Mouse (Mus musculus) bone marrow, adult 2 months (tissue): ENCODE measurements around the gene Mfn2. TPM values are rescaled to one million over a fixed set of nuclear protein-coding genes. Genes with fewer than 3 reads are reported as not detected.

Experiments
- H3K27ac ChIP-seq: fragments of 200-500 bp; 2 replicates; pipeline ENCODE4 v1.5.1; 2012; ENCODE audit warnings: low read depth, mild to moderate bottlenecking, control low read depth, inconsistent platforms, low read length; ENCODE audit not compliant: control insufficient read depth, poor library complexity, insufficient read depth
- H3K4me1 ChIP-seq: fragments of 200-500 bp; 2 replicates; pipeline ENCODE4 v1.6.1; 2011; ENCODE audit warnings: low read length; ENCODE audit not compliant: control insufficient read depth, insufficient read depth
- H3K4me3 ChIP-seq: fragments of 200-500 bp; replicated peaks from 2 replicates; pipeline ENCODE3; 2011; ENCODE audit warnings: mild to moderate bottlenecking, low read depth, low read length, control low read depth; ENCODE audit not compliant: control insufficient read depth
- CTCF ChIP-seq: fragments of 200-500 bp; IDR thresholded peaks from 2 replicates; pipeline ENCODE4 v1.5.1; 2011; ENCODE audit warnings: low read length, control low read depth; ENCODE audit not compliant: control insufficient read depth, insufficient read depth
- POLR2A ChIP-seq: fragments of 200-500 bp; IDR thresholded peaks from 2 replicates; pipeline ENCODE4 v1.6.1; 2011; ENCODE audit warnings: low read depth, mild to moderate bottlenecking, control low read depth, low read length, borderline replicate concordance; ENCODE audit not compliant: control insufficient read depth
- WGBS: fragments of 180-500 bp; shearing (Covaris S2); methylation state at CpG from one replicate; pipeline ENCODE4 v1.1.7; 2018; 5-methylcytosine and 5-hydroxymethylcytosine counted together
- polyA plus RNA-seq: library from polyadenylated mRNA; stranded (reverse); fragments of >200 nt; gene quantifications from 2 replicates; pipeline ENCODE4 v1.2.4, GENCODE M21; 2011; ENCODE audit warnings: low replicate concordance; ENCODE audit not compliant: missing spikeins, insufficient read depth, insufficient read length

Mfn2 gene
- polyA plus RNA-seq: 12.1 and 23.5 TPM in 2 replicates

DNA sequence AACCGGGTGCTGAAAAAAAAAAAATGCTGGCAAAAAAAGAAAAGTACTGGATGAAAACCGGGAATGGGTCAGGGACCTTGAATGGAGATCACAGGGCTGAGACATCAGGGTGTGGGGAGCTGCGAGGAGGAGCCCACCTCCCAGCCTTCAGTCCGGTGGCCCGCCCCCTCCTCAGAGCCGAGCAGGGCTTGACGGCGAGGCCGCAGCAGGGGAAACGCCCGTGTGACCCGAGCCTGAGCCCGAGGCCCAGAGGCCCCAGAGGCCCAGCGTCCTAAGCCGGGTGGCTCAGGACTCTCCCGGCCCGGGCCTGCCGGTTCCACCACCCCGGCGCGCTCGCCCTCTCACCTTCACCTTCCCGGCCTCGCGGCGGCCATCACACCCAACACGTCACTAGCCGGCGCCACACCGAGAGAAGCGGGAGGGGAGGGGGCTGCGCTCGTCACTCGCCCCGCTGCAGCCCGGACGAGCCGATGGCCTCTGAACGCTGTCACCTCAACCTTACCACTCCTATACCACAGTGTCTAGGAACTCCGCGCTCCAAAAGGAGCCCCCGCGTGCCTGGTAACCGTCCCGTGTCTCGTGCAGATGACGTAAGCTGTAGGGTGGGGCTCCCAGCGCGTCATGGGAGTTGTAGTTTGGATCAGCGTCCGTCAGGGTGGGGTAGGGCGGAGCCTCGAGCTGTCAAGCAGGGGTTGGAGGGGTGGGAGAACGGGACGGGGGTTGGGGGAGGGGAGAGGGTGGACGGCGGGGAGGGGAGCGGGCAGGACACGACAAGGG lies at the start of gene Mfn2:
TSS of gene Mfn2 (minus strand) at position 392 of the 777 bp plus-strand sequence.
- Histone ChIP-seq H3K4me3 (peak within 1 kb of the TSS; percentile 95), H3K4me1 (peaks cover 6% of the 10 kb centered on the region), H3K27ac (peak within 1 kb of the TSS; percentile 95)
- WGBS: under 1% methylated on average over 59 of the region's 59 CpGs
- TF ChIP-seq POLR2A: peak; percentile 21; the same call in 1 of the 2 replicates
- no peak for TF ChIP-seq CTCF

DNA sequence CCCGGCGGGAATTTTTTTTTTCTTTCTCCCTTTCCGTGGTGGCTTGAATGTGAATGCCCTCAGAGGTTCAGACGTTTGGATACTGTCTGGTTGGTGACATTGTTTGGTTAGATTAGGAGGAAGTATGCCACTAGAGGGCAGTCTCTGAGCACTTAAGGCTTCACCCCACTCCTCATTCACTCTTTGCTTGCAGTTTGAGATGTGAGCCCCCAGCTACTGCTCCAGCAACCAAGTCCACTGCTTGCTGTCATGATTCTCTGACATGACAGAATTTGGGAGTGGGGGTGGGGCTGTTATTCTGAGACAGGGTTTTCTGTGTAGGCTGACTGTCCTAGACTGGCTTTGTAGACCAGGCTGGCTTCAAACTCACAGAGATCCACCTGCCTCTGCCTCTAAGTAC lies 49.1 kb upstream of the Mfn2 start:
- peak; percentile 35; the same call in 1 of the 2 replicates for TF ChIP-seq CTCF
- no peak for TF ChIP-seq POLR2A

DNA sequence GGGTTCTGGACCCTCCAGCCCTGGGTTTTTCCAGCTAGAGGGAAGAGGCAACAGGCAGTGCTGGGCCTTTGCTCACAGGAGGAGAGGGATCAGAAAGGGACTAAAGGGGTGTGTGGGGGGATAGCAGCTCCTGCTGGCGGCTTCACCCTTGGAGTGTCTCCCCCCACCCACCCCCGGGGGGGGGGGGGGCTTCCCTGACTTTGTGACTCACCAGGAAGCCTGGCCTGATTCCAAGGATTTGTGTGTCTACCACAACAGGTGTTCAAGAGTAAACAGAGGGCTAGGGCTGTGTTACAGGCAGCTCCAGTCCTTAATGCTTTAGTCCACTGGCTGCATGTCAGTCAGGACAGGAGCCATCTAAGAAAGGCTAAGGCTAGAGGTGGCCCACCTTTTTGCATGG lies 43.0 kb upstream of the Mfn2 start:
- WGBS: 74% methylated on average over 2 of the region's 2 CpGs
- no peak for TF ChIP-seq CTCF
- no peak for TF ChIP-seq POLR2A
- Histone ChIP-seq H3K27ac (no peak overlapping the region), H3K4me3 (no peak overlapping the region), H3K4me1 (peaks cover 2% of the 10 kb centered on the region; the same call in 1 of the 2 replicates)

More for the DNA sequence above, 49.1 kb upstream of the Mfn2 start:
- H3K4me3 ChIP-seq: no peak overlapping the region
- no peaks in the 10 kb centered on the region for H3K4me1 ChIP-seq
- 13% methylated on average over 4 of the region's 4 CpGs for WGBS
- H3K27ac ChIP-seq: no peak overlapping the region

DNA sequence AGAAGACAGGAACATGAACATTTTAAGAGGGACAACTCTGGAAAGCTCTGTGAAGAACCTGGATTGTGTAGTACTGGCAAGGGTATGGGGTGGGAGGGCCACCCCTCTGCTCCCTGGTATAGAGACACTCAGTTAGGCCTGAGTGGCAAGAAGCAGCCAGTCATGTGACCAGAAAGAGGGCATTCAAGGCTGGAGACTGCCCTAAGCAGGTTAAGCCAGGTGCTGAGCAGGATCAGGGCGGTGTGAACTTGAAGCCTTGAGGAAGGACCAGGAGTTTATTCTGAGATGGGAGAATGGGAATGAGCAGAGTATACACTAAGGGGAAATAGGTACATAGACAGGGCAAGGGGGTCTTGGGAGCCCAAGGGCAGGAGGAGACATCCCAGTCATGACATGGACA lies 38.5 kb upstream of the Mfn2 start:
- 96% methylated on average over 1 of the region's 1 CpGs for WGBS
- TF ChIP-seq POLR2A (no peak), CTCF (no peak)
- H3K4me1 ChIP-seq: peaks cover 7% of the 10 kb centered on the region
- no peak overlapping the region for H3K27ac ChIP-seq
- no peak overlapping the region for H3K4me3 ChIP-seq

DNA sequence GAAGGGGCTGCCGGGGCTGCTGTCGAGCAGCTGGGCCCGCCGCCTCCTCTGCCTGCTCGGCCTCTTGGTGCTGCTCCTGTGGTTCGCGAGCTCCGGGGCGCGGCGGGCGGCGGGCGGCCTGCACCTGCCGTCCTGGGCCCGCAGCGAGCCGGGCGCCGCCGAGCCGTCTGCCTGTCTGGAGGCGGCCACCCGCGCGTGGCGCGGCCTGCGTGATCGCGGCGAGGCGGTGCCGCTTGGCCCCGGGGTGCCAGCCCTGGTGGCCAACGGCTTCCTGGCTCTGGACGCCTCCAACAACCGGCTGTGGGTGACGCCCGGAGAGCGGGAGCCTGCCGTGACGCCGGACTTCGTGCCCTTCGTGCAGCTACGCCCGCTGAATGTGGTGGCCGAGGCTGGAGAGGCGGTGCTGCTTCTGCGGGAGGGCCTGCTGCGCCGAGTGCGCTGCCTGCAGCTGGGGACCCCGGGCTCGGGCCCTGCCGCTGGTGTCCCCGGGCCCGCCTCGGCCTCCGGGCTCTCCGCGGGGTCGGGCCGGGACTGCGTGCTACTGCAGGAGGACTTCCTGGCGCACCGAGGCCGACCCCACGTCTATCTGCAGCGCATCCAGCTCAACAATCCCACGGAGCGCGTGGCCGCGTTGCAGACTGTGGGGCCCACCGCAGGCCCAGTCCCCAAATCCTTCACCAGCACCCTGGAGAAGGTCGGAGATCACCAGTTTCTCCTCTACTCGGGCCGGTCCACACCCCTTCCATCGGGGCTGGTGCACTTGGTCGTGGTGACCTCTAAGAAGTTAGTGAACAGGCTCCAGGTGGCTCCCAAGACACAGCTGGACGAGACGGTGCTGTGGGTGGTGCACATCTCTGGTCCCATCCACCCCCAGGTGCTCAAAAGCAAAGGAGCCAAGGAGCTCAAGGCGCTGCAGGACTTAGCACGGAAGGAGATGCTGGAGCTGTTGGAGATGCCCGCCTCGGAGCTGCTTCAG lies 36.8 kb upstream of the Mfn2 start:
- 4% methylated on average over 82 of the region's 88 CpGs for WGBS
- no peak for TF ChIP-seq CTCF
- TF ChIP-seq POLR2A: no peak
- H3K27ac ChIP-seq: peak overlapping the region; percentile 90
- H3K4me1 ChIP-seq: peaks cover 7% of the 10 kb centered on the region
- H3K4me3 ChIP-seq: peak overlapping the region; percentile 93

DNA sequence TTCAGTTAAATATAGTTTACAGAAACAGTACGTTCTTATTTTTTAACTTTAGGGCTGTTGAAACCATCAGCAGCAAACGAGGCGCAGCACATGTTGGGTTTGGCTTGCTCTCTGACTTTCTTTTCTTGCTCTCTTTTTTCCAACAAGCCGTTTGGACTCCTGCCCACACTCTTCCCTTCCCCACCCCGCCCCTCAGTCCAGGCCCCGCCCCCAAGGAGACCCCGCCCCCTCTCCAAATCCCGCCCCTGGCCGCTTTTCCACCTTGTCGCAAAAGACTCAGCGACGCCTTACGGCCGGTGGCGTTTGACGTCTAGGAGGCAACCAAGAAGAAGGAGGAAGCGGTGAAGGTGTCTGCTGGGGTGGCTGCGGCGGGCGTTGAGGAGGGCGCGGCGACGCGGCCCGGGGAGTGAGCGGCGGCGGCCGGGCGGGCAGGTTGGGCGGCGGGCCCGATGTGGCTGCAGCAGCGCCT lies 36.1 kb upstream of the Mfn2 start, which contains the start of gene 2510039O18Rik:
TSS of gene 2510039O18Rik (plus strand) at position 320 of the 469 bp plus-strand sequence.
- H3K4me1 ChIP-seq: peaks cover 7% of the 10 kb centered on the region

DNA sequence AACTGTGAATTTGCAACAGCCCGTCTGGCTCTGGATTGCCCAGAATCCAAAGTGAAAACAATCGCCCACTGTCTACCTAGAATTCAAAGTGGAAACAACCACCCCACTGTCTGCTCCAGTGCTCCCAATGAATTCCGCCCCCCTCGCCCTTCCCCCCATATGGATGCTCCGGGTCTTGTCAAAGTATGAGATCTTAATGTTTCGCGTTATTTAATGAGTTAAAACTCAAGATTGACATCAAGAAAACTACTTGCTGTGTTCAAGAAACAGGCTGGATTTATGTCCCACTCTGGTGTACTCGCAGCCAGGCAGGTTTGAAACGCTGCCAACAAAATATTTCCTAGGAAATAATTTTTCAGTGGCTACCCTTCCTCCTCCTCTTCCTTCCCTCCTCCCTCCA lies 35.6 kb upstream of the Mfn2 start:
- Histone ChIP-seq H3K4me3 (no peak overlapping the region), H3K27ac (no peak overlapping the region), H3K4me1 (peaks cover 7% of the 10 kb centered on the region)
- no peak for TF ChIP-seq CTCF
- TF ChIP-seq POLR2A: no peak
- WGBS: 57% methylated on average over 9 of the region's 9 CpGs

More for the DNA sequence above, 36.1 kb upstream of the Mfn2 start, which contains the start of gene 2510039O18Rik:
- TF ChIP-seq CTCF (no peak), POLR2A (peak; percentile 89)
- Histone ChIP-seq H3K27ac (peak within 1 kb of the TSS; percentile 90), H3K4me3 (peak within 1 kb of the TSS; percentile 93)
- WGBS: 1% methylated on average over 35 of the region's 35 CpGs
